Mouse (Mus musculus) spleen, adult 2 months (tissue): Measurements from ENCODE around the gene Col2a1. TPM values are rescaled to one million over a fixed set of nuclear protein-coding genes. Genes with fewer than 3 reads are reported as not detected.

Source experiments
- DNase-seq, 2 experiments: peaks; one replicate each; pipeline versions ENCODE4 v3.0.0 to v3.0.0-alpha.2; 2012 to 2021; ENCODE audit warnings: low spot score in 2 of 2, low read depth in 1 of 2
- H3K27ac ChIP-seq: fragments of 200-500 bp; 2 replicates; pipeline ENCODE4 v1.5.1; 2012; ENCODE audit warnings: low read length, inconsistent platforms; ENCODE audit not compliant: insufficient read depth
- H3K27me3 ChIP-seq: fragments of 200-500 bp; 2 replicates; pipeline ENCODE4 v1.6.1; 2012; ENCODE audit warnings: mild to moderate bottlenecking, moderate library complexity, low read length, inconsistent platforms; ENCODE audit not compliant: control insufficient read depth, insufficient read depth
- H3K36me3 ChIP-seq: fragments of 200-500 bp; 2 replicates; pipeline ENCODE4 v1.6.1; 2012; ENCODE audit warnings: mild to moderate bottlenecking, low read length, inconsistent platforms; ENCODE audit not compliant: control insufficient read depth, insufficient read depth
- H3K4me1 ChIP-seq: fragments of 200-500 bp; 2 replicates; pipeline ENCODE4 v1.6.1; 2011; ENCODE audit warnings: inconsistent platforms; ENCODE audit not compliant: control insufficient read depth, insufficient read depth, insufficient read length
- H3K4me3 ChIP-seq: fragments of 200-500 bp; 2 replicates; pipeline ENCODE4 v1.5.1; 2011; ENCODE audit warnings: mild to moderate bottlenecking, inconsistent platforms; ENCODE audit not compliant: insufficient read depth, insufficient read length; ENCODE audit errors: extremely low read depth
- CTCF ChIP-seq: fragments of 200-500 bp; IDR thresholded peaks from 2 replicates; pipeline ENCODE4 v1.5.1; 2011; ENCODE audit warnings: mild to moderate bottlenecking, inconsistent platforms; ENCODE audit not compliant: insufficient read depth, insufficient read length, insufficient replicate concordance; ENCODE audit errors: extremely low read depth
- POLR2A ChIP-seq: fragments of 200-500 bp; IDR thresholded peaks from 2 replicates; pipeline ENCODE4 v1.6.1; 2011; ENCODE audit warnings: low read depth, low read length, inconsistent platforms
- WGBS: fragments of 180-500 bp; shearing (Covaris S2); methylation state at CpG from one replicate; pipeline ENCODE4 v1.1.7; 2018; 5-methylcytosine and 5-hydroxymethylcytosine counted together
- polyA plus RNA-seq: library from polyadenylated mRNA; depleted of rRNA; stranded (reverse); fragments of >200 nt; gene quantifications from 2 replicates; pipeline ENCODE4 v1.2.3, GENCODE M21; 2012

The Col2a1 gene
- polyA plus RNA-seq, 1 experiment = 0.02 TPM

DNA sequence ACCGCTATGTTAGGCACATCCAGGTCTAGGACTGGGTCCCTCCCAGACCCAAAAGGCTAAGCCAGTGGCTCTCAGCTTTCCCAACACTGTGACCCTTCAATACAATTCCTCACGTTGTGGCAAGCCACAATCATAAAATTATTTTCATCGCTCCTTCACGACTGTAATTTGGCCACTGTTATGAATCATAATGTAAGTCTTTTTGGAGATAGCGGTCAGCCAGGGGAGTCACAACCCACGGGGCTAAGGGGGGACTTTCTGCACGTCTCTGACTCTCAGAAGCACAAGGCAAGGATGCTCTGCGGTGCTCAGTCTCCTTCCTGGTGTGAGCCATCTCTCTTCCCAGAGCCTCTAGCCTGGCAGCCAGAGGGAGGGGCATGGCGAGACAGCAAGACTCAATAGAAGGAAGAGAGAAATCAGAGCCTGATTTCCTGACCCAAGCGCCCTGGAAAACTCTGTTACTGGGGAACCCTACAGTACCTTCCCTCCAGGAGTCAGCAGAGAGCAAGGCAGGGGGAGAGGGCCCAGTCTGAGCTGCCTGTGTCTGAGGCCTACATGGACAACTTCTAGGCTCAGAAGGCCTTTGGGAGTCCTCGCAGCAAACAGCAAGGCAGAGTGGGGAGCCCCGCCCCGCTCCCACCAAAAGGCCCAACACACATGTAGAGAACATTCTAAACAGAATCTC lies 12.3 kb downstream of the Col2a1 start:
- Histone ChIP-seq H3K4me3 (no peak overlapping the region), H3K27me3 (no peaks in the 10 kb centered on the region), H3K4me1 (no peaks in the 10 kb centered on the region), H3K27ac (no peak overlapping the region), H3K36me3 (no peaks in the 10 kb centered on the region)
- 84% methylated on average over 13 of the region's 13 CpGs for WGBS
- TF ChIP-seq CTCF (no peak), POLR2A (no peak)
- no peak for DNase-seq

DNA sequence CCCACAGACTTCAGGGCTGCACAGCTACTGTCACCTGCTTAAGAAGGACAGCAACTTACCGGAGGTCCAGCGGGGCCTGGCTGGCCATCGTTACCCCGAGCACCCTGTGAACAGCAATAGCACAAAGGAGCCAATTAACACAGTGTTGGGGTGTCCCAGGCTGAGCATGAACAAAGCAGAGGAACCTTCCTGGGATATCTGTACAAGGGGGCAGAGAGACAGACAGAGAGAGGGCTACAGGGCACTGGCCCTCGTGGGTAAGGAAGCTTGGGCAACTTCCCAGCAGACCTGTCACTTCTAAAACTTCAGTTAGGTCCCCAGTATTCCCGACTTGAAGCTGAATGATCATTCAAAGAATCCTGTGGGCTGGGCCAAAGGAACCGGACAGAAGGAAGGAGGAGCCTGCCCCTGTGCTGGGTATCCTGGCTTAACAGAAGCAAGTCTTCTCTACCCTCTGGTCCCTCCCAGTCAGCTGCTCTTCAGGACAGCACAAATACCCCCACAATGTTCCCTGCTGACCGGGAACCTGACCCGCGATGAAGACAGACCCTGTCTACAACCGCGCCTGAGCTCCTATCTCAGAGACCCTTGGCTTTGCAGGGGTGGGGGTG lies 13.1 kb downstream of the Col2a1 start:
- no peaks in the 10 kb centered on the region for H3K36me3 ChIP-seq
- 84% methylated on average over 12 of the region's 12 CpGs for WGBS
- TF ChIP-seq POLR2A (no peak), CTCF (no peak)
- no peak overlapping the region for H3K4me3 ChIP-seq
- no peaks in the 10 kb centered on the region for H3K27me3 ChIP-seq
- H3K27ac ChIP-seq = no peak overlapping the region
- H3K4me1 ChIP-seq = no peaks in the 10 kb centered on the region
- DNase-seq = no peak

DNA sequence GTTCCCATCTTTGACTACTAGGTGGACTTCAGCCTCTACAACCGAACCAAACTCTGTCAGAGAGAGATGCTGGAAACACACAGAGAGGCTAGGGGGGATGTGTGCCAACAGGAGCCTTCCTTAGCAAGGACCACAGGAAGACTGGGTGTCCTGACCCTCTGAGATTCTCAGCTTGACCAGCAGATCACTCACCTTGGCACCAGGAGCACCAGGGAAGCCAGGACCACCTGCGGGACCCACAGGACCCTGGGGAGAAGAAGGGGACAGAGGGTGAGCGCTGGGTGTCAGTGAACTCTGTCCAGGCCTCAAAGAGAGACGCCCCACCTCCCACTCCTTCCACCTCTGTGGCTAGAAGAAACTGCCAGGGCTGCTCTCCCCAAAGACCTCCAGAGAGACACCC lies 13.8 kb downstream of the Col2a1 start:
- Histone ChIP-seq H3K36me3 (no peaks in the 10 kb centered on the region), H3K27me3 (no peaks in the 10 kb centered on the region), H3K4me1 (no peaks in the 10 kb centered on the region), H3K27ac (no peak overlapping the region), H3K4me3 (no peak overlapping the region)
- no peak for DNase-seq
- TF ChIP-seq CTCF = no peak
- TF ChIP-seq POLR2A = no peak
- 67% methylated on average over 4 of the region's 4 CpGs for WGBS

DNA sequence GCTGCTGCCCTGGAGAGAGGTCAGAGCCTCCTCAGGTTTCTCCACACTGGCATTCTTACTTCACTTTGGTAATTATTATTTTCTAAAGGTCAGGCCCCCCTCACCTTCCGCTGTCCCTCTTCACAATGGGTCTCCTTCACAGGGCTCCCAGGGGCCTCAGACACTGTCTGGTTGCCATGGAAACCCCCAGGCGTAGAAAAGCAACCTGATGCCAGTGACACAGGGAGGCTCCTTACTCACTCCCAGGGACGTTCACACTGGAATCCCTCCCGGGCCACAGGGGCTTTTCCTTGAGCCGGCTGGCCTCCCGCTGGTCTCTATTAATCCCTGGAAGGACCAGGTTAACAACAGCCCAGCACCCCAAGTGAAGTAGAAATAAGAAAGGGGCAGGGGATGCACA lies 14.4 kb downstream of the Col2a1 start:
- 48% methylated on average over 6 of the region's 6 CpGs for WGBS
- no peak for DNase-seq
- H3K36me3 ChIP-seq = no peaks in the 10 kb centered on the region
- H3K4me1 ChIP-seq = no peaks in the 10 kb centered on the region
- no peak overlapping the region for H3K27ac ChIP-seq
- H3K4me3 ChIP-seq = no peak overlapping the region
- no peaks in the 10 kb centered on the region for H3K27me3 ChIP-seq
- TF ChIP-seq CTCF (no peak), POLR2A (no peak)

DNA sequence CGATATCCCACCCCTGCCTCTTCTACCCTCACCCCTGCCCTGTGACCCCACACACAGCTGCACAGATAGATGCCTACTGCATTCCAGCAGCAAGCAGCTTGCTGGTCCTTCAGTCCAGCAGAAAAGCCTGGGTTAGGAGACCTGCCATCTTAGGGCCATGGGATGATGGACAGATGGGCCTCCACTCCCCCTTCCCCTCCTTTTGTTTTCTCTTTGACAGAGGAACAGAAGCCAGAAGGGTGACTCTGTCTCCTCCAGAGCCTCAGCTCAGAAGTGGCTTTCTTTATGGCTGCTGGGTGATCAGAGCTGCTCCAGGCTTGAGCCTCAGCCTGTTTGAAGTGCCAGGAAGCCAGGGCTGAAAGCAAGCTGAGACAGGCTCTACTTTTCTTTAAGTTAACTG lies 15.0 kb downstream of the Col2a1 start:
- WGBS = 100% methylated on average over 1 of the region's 1 CpGs

DNA sequence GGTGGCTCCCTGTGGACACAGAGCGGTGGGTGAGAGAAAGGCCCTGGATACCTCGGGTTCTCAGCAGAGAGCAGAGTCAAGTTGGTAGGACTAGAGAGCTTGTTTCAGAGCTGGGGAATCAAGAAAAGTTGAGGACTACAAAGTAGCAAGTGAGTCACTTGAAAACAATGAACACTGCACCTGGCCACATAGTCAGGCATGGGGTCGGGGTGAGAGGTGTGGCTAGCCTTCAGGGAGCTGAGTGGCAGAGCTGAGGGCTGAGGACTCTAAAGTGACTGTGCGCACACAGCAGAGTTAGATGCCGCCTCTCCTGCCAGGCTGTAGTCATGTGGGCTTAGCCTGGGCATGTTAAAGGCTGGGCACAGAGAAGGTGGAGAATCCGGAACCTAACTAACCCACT lies 22.9 kb downstream of the Col2a1 start:
- Histone ChIP-seq H3K27ac (no peak overlapping the region), H3K36me3 (no peaks in the 10 kb centered on the region), H3K4me3 (no peak overlapping the region), H3K4me1 (no peaks in the 10 kb centered on the region), H3K27me3 (no peaks in the 10 kb centered on the region)
- TF ChIP-seq POLR2A (no peak), CTCF (no peak)
- 78% methylated on average over 6 of the region's 6 CpGs for WGBS
- no peak for DNase-seq

More for the DNA sequence above, 15.0 kb downstream of the Col2a1 start:
- TF ChIP-seq CTCF = no peak
- TF ChIP-seq POLR2A = no peak
- Histone ChIP-seq H3K27me3 (no peaks in the 10 kb centered on the region), H3K36me3 (no peaks in the 10 kb centered on the region), H3K4me3 (no peak overlapping the region), H3K27ac (no peak overlapping the region), H3K4me1 (no peaks in the 10 kb centered on the region)
- no peak for DNase-seq
